Mouse (Mus musculus) stomach, postnatal 0 days (tissue): ENCODE data around the gene Tacc3. TPM values are rescaled to one million over a fixed set of nuclear protein-coding genes. Genes with fewer than 3 reads are reported as not detected.

Experiments used
- ATAC-seq: fragments of 200-750 bp; cut with Nextera tagmentation; 2 replicates; pipeline ENCODE4 v1.8.0; 2017; ENCODE audit not compliant: low FRiP score, low TSS enrichment
- DNase-seq: peaks from one replicate; pipeline ENCODE4 v3.0.0-alpha.2; 2016; ENCODE audit warnings: low spot score
- H3K27ac ChIP-seq: fragments of 300-500 bp; sonication (generic); replicated peaks from 2 replicates; pipeline ENCODE4 v1.5.1; 2014; ENCODE audit warnings: mild to moderate bottlenecking, control low read depth
- H3K27me3 ChIP-seq: fragments of 300-500 bp; sonication (generic); 2 replicates; pipeline ENCODE4 v1.6.1; 2014; ENCODE audit warnings: low read length; ENCODE audit not compliant: control insufficient read depth, insufficient read depth
- H3K36me3 ChIP-seq: fragments of 300-500 bp; sonication (generic); 2 replicates; pipeline ENCODE4 v1.6.1; 2014; ENCODE audit warnings: low read length, mixed read lengths; ENCODE audit not compliant: control insufficient read depth, insufficient read depth
- H3K4me1 ChIP-seq: fragments of 300-500 bp; sonication (generic); replicated peaks from 2 replicates; pipeline ENCODE4 v1.6.1; 2014; ENCODE audit warnings: antibody characterized with exemption; ENCODE audit not compliant: control insufficient read depth, insufficient read depth
- H3K4me2 ChIP-seq: fragments of 300-500 bp; sonication (generic); replicated peaks from 2 replicates; pipeline ENCODE4 v1.6.1; 2014; ENCODE audit warnings: low read depth, mild to moderate bottlenecking, control low read depth, moderate library complexity
- H3K4me3 ChIP-seq: fragments of 300-500 bp; sonication (generic); 2 replicates; pipeline ENCODE4 v1.5.1; 2014; ENCODE audit warnings: low read depth, low read length, control low read depth
- H3K9ac ChIP-seq: fragments of 300-500 bp; sonication (generic); 2 replicates; pipeline ENCODE4 v1.6.1; 2014; ENCODE audit warnings: mild to moderate bottlenecking, low read length, control low read depth, mixed read lengths
- H3K9me3 ChIP-seq: fragments of 300-500 bp; sonication (generic); 2 replicates; pipeline ENCODE4 v1.6.1; 2016; ENCODE audit warnings: low read length; ENCODE audit not compliant: control insufficient read depth
- CTCF ChIP-seq: IDR thresholded peaks from 2 replicates; pipeline ENCODE4 v1.5.1; 2016; ENCODE audit warnings: antibody characterized with exemption, low read depth, mild to moderate bottlenecking, moderate library complexity
- EP300 ChIP-seq: optimal IDR thresholded peaks from 2 replicates; pipeline ENCODE3; 2016; ENCODE audit warnings: antibody characterized with exemption
- WGBS: fragments of 180-500 bp; shearing (Covaris S2); extraction: QIAGEN DNeasy Blood & Tissue Kit; methylation state at CpG from one replicate; pipeline ENCODE4 v1.1.7; 2014; 5-methylcytosine and 5-hydroxymethylcytosine counted together
- polyA plus RNA-seq: library from polyadenylated mRNA; unstranded; fragments of >200 nt; fragmentation: Nextera tagmentation; extraction: Ambion mirVana; gene quantifications from 2 replicates; pipeline ENCODE4 v1.2.1, GENCODE M21; 2015

Tacc3 gene
- polyA plus RNA-seq, 1 experiment from 2014 or later = 44.0 TPM

DNA sequence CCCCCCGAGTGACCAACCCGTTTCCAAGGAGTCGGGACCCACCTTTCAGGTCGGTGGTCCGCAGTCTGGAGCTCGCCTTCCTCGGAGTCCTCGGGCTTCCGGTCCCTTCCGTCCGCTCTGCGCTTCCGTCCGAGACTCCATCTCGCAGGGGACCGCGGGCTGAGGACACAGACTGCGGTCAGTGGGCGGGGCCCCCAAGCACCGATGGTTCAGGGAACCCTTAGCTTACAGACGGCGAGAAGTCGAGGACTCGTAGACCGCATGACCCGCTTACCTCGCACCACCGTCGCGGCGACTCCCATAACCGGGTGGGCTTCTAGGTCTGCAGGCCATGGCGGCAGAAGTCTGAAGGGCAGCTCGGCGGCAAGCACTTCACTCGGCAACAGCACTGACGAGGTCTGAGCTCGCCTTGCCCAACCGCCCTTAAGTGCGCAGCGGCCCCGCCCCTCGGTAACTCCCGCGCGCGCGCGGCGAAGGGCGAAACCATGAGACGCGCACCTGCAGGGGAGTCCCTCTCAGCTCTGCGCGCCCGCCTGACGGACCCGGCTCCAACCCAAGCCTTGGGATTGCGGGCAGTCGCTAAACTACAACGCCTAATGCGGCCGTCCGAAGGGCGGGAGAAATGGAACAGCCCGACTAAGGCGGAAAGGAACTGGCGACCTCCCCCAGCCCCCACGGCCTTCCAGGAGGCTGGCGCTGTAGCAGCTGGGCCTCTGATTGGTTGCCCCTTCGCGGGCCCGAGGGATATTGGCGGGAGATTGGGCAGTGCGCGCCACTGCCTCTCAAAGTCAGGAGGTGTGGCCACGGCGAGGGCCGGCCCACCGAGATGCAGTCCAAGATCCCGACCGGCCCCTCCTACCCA lies 5.8 kb upstream of the Tacc3 start, which contains the start of gene Slbp:
Gene Slbp (minus strand): TSS at position 654 of the 862 bp plus-strand sequence.
- peak within 1 kb of the TSS; percentile 61 for H3K4me2 ChIP-seq
- H3K27me3 ChIP-seq = no peaks in the 10 kb centered on the region
- no peaks in the 10 kb centered on the region for H3K9me3 ChIP-seq
- H3K9ac ChIP-seq = peak within 1 kb of the TSS; percentile 83
- 0 out of 2 replicates have a peak, but pooled peaks cover 4% of the 10 kb centered on the region for H3K4me1 ChIP-seq
- TF ChIP-seq CTCF (no peak), EP300 (no peak)
- peak; percentile 96 for DNase-seq
- H3K36me3 ChIP-seq = no peaks in the 10 kb centered on the region; the same call in 1 of the 2 replicates
- H3K27ac ChIP-seq = peak within 1 kb of the TSS; percentile 98
- peak; percentile 96 for ATAC-seq
- peak within 1 kb of the TSS; percentile 64 for H3K4me3 ChIP-seq
- under 1% methylated on average over 81 of the region's 82 CpGs for WGBS

DNA sequence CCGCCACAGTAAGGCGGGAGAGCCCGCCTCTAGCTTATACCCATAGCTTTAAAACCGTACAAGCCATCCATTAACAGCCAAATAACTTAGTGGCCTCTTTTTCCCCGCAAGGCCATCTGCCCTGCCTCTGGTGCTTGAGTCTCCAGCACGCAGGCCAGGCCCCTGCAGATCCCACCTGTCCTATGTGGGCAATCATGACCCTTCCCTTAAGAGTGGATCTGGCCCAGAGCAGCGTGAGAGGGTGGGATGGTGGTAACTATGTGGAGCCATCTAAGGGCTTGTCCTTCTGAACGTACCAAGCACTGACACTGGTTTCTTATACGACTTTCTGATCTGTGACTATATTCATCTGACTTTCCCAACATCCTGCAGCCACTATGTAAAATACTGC lies 5.2 kb upstream of the Tacc3 start:
- Histone ChIP-seq H3K9ac (peak overlapping the region; percentile 53), H3K27ac (no peak overlapping the region; the same call in 1 of the 2 replicates), H3K4me3 (0 out of 2 replicates have a peak overlapping the region, but pooled peaks have one; percentile 8), H3K4me1 (0 out of 2 replicates have a peak, but pooled peaks cover 4% of the 10 kb centered on the region), H3K4me2 (peak overlapping the region; percentile 61), H3K9me3 (no peaks in the 10 kb centered on the region), H3K36me3 (no peaks in the 10 kb centered on the region; the same call in 1 of the 2 replicates), H3K27me3 (no peaks in the 10 kb centered on the region)
- DNase-seq (no peak), ATAC-seq (no peak)
- 2% methylated on average over 9 of the region's 9 CpGs for WGBS
- no peak for TF ChIP-seq CTCF
- no peak for TF ChIP-seq EP300

DNA sequence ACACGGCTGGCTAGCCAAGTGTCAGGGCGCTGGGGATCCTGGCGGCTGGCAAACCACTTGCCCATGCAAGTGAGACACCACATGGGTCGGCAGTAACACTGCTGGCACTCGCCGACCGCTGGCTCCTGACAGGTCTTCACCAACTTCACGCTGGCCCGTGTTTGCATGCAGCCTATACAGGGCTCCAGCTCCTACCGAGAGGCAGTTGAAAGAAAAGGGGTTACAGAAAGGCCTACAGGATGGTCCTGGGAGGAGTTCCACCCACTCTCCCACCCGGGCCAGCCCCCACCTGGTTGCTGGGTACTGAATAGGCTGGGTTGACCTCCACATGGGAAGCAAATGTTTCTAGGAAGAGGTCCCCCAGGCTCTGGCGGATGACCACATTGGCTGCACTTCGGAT lies 3.5 kb upstream of the Tacc3 start:
- Histone ChIP-seq H3K9me3 (no peaks in the 10 kb centered on the region), H3K27ac (no peak overlapping the region), H3K4me1 (0 out of 2 replicates have a peak, but pooled peaks cover 4% of the 10 kb centered on the region), H3K36me3 (no peaks in the 10 kb centered on the region; the same call in 1 of the 2 replicates), H3K4me2 (no peak overlapping the region), H3K27me3 (no peaks in the 10 kb centered on the region), H3K4me3 (no peak overlapping the region), H3K9ac (no peak overlapping the region)
- WGBS = 92% methylated on average over 13 of the region's 13 CpGs
- no peak for DNase-seq
- ATAC-seq = no peak
- TF ChIP-seq EP300 (no peak), CTCF (no peak)

DNA sequence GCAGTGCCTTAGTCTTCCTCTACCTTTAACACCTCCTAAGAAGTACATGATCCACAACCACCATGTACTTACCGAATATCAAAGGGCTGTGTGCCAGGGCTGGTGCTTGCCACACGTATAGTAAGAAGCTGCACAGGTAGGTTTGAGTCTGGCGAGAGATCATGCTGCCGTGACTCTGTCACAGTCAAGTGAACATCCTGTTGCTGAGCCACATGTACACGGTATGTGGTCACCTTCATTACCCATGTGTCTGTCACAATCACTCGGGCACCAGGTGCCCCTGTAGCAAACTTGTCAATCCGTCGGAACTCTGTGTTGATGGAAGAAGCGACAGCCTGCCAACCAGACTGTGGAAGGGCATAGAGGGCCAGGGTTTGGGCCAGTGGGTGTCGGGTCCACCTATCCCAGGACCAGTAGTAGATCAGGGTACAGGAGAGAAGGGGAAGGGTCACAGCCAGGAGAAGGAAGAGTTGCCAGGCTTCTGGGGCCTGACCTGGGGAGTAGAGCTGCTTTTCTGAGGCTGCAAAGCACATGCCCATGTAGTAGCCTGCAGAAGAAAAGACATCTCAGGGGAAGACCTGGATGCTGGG lies 2.6 kb upstream of the Tacc3 start:
- Histone ChIP-seq H3K9me3 (no peaks in the 10 kb centered on the region), H3K27ac (no peak overlapping the region), H3K36me3 (no peaks in the 10 kb centered on the region; the same call in 1 of the 2 replicates), H3K9ac (no peak overlapping the region), H3K27me3 (no peaks in the 10 kb centered on the region), H3K4me1 (0 out of 2 replicates have a peak, but pooled peaks cover 4% of the 10 kb centered on the region), H3K4me3 (no peak overlapping the region), H3K4me2 (no peak overlapping the region)
- ATAC-seq (no peak), DNase-seq (no peak)
- TF ChIP-seq EP300 (no peak), CTCF (no peak)
- 95% methylated on average over 10 of the region's 10 CpGs for WGBS

DNA sequence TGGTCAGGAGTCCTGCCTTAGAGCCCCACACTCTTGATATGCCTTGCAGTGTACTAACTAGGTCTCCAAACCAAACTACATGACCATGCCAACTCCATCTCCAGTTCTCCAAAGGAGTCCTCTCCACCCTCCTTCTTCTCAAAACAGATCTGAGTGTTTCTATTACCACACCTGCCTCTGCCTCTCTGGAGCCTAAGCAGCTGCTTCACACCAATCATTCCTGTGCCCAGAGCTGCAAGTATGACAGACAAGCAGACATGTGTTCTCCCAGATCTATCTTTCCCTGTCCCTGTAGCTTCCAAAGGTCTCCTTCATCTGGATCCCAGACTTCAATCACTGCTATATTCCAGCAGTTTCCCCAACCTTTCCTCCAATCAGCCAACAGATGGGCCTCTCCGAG lies 1.2 kb upstream of the Tacc3 start:
- ATAC-seq = no peak
- Histone ChIP-seq H3K9me3 (no peaks in the 10 kb centered on the region), H3K27me3 (no peaks in the 10 kb centered on the region), H3K4me1 (0 out of 2 replicates have a peak, but pooled peaks cover 4% of the 10 kb centered on the region), H3K4me2 (peak overlapping the region; percentile 80), H3K4me3 (peak overlapping the region; percentile 72), H3K27ac (peak overlapping the region; percentile 98), H3K9ac (peak overlapping the region; percentile 77), H3K36me3 (peaks cover 2% of the 10 kb centered on the region; the same call in 1 of the 2 replicates)
- DNase-seq = no peak
- 25% methylated on average over 1 of the region's 1 CpGs for WGBS
- TF ChIP-seq EP300 = no peak
- TF ChIP-seq CTCF = no peak
